Mouse (Mus musculus): ENCODE data around the gene Sufu. TPM values are rescaled to one million over a fixed set of nuclear protein-coding genes. Genes with fewer than 3 reads are reported as not detected.

The Sufu gene
- polyA plus RNA-seq, 1 experiment, result 0.73 TPM

DNA sequence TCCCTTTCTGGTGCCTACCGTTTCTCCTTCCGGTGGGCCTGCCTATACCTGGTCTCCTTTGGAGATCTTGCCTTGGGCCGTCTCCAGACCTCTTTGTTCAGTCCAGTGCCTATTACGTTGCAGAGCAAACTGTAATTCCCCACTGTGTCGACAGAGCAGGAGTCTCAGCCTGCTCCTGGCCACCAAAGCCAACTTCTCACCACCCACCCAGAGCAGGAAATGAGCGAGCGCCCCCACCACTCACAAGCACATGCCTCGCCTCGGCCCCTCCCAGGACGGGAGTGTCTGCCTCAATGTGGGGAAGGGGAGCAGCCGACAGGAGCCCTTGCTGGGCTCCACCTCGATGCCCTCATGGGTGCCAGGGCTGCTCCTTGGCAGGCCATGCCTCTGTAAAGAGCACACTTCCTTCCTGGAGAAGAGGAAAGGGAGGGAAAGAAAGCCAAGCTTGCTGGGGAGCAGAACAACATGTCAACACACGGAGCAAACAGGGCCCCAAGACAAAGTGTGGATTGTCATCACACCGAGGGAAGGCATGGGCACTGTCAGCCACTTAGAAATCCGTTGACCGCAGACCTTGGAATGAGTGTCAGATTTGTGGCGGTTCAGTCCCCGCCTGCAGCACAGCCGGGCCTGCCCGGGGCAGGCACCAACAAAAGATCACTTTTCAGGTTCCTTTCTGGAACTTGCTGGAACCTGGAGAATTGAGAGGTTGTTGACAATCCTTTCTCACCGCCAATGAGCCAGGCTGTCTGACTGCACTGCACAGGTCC is 82.8 kb downstream of the Sufu start:
- Histone ChIP-seq H3K4me1 (ENCODE audit: control insufficient read depth) (peaks cover 35% of the 10 kb centered on the region), H3K27me3 (ENCODE audit: control insufficient read depth) (no peaks in the 10 kb centered on the region), H3K9me3 (ENCODE audit: control insufficient read depth, low read length) (no peaks in the 10 kb centered on the region), H3K36me3 (ENCODE audit: control insufficient read depth) (peaks cover 27% of the 10 kb centered on the region), H3K4me3 (replicated peaks) (no peak overlapping the region)
- no peak for TF ChIP-seq TAL1 (IDR thresholded peaks at IDR 0.05; ENCODE audit: low read length)
- TF ChIP-seq GATA1 (IDR thresholded peaks at IDR 0.05; ENCODE audit: low read length), result no peak

DNA sequence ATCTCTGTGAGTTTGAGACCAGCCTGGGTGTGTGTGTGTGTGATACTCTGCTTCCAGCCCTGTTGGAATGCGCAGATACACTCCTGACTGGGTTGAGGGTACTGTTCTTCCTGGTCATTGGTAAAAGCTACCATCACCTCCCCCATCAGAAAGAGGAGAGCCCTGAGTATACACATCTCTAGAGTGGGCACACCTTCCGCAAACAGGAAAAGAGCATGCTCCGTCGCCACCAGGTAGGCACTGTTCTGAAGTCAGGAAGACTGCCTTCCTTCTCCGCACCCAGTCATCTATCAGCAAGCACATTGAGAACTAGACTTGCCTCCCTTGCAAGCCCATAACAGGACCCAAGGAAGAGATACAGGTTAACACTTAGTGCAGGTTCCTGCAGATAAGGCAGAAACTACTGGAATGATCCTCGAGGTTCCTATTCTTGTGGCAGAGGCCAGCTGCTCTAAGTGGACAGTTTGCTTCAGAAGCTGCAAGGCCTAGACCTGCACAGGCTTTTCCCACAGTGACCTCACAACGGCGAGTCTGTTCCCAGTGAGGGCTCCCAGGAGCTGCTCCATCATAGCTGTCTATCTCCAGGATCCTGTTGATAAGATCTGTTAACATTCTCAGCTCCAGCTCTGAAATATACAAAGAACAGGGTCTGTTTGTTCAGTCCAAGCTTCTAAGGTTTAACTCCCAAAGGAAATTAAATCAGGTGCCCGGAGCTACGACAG is 84.1 kb downstream of the Sufu start:
- no peak overlapping the region for H3K4me3 ChIP-seq (replicated peaks)
- H3K36me3 ChIP-seq (ENCODE audit: control insufficient read depth), result peaks cover 21% of the 10 kb centered on the region
- no peaks in the 10 kb centered on the region for H3K9me3 ChIP-seq (ENCODE audit: control insufficient read depth, low read length)
- no peaks in the 10 kb centered on the region for H3K27me3 ChIP-seq (ENCODE audit: control insufficient read depth)
- no peak for TF ChIP-seq TAL1 (IDR thresholded peaks at IDR 0.05; ENCODE audit: low read length)
- peaks cover 48% of the 10 kb centered on the region for H3K4me1 ChIP-seq (ENCODE audit: control insufficient read depth)

GRCm38 (mm10) chr19:46481352-46481751 is 84.7 kb downstream of the Sufu start:
- peaks cover 22% of the 10 kb centered on the region for H3K36me3 ChIP-seq (ENCODE audit: control insufficient read depth)
- H3K9me3 ChIP-seq (ENCODE audit: control insufficient read depth, low read length), result no peaks in the 10 kb centered on the region
- no peak overlapping the region for H3K4me3 ChIP-seq (replicated peaks)
- TF ChIP-seq GATA1 (IDR thresholded peaks at IDR 0.05; ENCODE audit: low read length), result no peak
- no peak for TF ChIP-seq TAL1 (IDR thresholded peaks at IDR 0.05; ENCODE audit: low read length)
- H3K27me3 ChIP-seq (ENCODE audit: control insufficient read depth), result no peaks in the 10 kb centered on the region
- peaks cover 54% of the 10 kb centered on the region for H3K4me1 ChIP-seq (ENCODE audit: control insufficient read depth)

GRCm38 (mm10) chr19:46481756-46482155 is 85.1 kb downstream of the Sufu start:
- H3K4me3 ChIP-seq (replicated peaks), result no peak overlapping the region
- H3K36me3 ChIP-seq (ENCODE audit: control insufficient read depth), result peaks cover 22% of the 10 kb centered on the region
- TF ChIP-seq GATA1 (IDR thresholded peaks at IDR 0.05; ENCODE audit: low read length) (no peak), TAL1 (IDR thresholded peaks at IDR 0.05; ENCODE audit: low read length) (no peak)
- peaks cover 58% of the 10 kb centered on the region for H3K4me1 ChIP-seq (ENCODE audit: control insufficient read depth)
- H3K27me3 ChIP-seq (ENCODE audit: control insufficient read depth), result no peaks in the 10 kb centered on the region
- H3K9me3 ChIP-seq (ENCODE audit: control insufficient read depth, low read length), result no peaks in the 10 kb centered on the region

GRCm38 (mm10) chr19:46482896-46483516 is 86.3 kb downstream of the Sufu start:
- no peak for TF ChIP-seq TAL1 (IDR thresholded peaks at IDR 0.05; ENCODE audit: low read length)
- no peak for TF ChIP-seq GATA1 (IDR thresholded peaks at IDR 0.05; ENCODE audit: low read length)
- no peaks in the 10 kb centered on the region for H3K27me3 ChIP-seq (ENCODE audit: control insufficient read depth)
- peaks cover 59% of the 10 kb centered on the region for H3K4me1 ChIP-seq (ENCODE audit: control insufficient read depth)
- peaks cover 19% of the 10 kb centered on the region for H3K36me3 ChIP-seq (ENCODE audit: control insufficient read depth)
- no peak overlapping the region for H3K4me3 ChIP-seq (replicated peaks)
- no peaks in the 10 kb centered on the region for H3K9me3 ChIP-seq (ENCODE audit: control insufficient read depth, low read length)

DNA sequence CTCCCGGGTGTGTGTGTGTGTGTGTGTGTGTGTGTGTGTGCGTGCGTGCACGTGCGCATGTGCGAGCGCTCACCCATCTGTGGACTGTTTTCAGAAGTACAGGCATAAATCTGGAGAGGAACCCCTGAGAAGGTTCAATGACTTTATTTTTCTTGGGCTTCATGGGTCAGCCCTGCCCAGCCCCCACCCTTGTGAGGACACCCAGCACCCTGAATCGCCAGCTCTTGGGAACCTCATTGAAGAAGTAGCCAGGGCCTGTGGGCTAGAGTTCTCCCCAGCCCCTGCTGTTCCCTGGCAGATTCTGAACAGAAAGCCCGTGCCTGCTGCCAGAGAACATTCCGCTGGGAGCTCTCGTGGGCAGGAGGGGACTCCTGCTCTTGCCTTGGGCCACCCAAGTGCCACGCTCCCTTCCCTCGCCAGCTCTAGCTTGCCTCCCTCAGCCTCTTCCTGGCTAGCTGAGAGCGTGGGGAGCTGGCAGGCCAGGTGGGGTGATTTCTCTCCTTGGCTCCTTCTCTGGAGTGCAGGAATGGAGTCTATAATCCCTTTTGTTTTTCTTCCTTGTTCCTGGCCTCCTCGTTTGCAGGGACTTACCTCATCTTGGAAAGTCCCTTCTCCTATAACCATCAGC is 87.1 kb downstream of the Sufu start:
- no peaks in the 10 kb centered on the region for H3K9me3 ChIP-seq (ENCODE audit: control insufficient read depth, low read length)
- H3K4me1 ChIP-seq (ENCODE audit: control insufficient read depth), result peaks cover 51% of the 10 kb centered on the region
- H3K36me3 ChIP-seq (ENCODE audit: control insufficient read depth), result peaks cover 14% of the 10 kb centered on the region
- H3K27me3 ChIP-seq (ENCODE audit: control insufficient read depth), result no peaks in the 10 kb centered on the region
- TF ChIP-seq GATA1 (IDR thresholded peaks at IDR 0.05; ENCODE audit: low read length) (no peak), TAL1 (IDR thresholded peaks at IDR 0.05; ENCODE audit: low read length) (no peak)
- H3K4me3 ChIP-seq (replicated peaks), result no peak overlapping the region

DNA sequence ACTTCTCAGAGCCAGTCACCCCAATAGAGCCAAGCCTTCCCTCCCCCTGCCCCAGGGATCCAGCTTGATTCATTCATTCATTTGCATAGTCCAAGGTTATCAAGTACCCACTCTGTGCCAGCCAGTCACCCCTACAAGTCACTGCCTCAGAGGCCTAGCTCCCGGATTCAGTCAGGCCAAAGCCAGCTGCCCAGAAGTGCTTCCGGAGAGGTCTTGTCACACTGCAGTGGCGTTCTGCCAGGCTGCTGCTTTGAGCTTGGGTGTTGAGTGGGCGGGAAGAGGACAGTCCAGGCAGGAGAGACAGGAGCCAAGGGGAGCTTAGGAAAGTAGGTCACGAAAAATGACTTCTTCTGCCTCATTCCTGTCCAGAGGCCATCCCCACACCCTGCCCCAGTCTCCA is 87.8 kb downstream of the Sufu start:
- no peaks in the 10 kb centered on the region for H3K9me3 ChIP-seq (ENCODE audit: control insufficient read depth, low read length)
- peaks cover 10% of the 10 kb centered on the region for H3K36me3 ChIP-seq (ENCODE audit: control insufficient read depth)
- peaks cover 44% of the 10 kb centered on the region for H3K4me1 ChIP-seq (ENCODE audit: control insufficient read depth)
- TF ChIP-seq GATA1 (IDR thresholded peaks at IDR 0.05; ENCODE audit: low read length), result no peak
- TF ChIP-seq TAL1 (IDR thresholded peaks at IDR 0.05; ENCODE audit: low read length), result no peak
- H3K27me3 ChIP-seq (ENCODE audit: control insufficient read depth), result no peaks in the 10 kb centered on the region
- no peak overlapping the region for H3K4me3 ChIP-seq (replicated peaks)

GRCm38 (mm10) chr19:46485847-46486246 is 89.2 kb downstream of the Sufu start:
- Histone ChIP-seq H3K9me3 (ENCODE audit: control insufficient read depth, low read length) (no peaks in the 10 kb centered on the region), H3K27me3 (ENCODE audit: control insufficient read depth) (no peaks in the 10 kb centered on the region), H3K4me3 (replicated peaks) (no peak overlapping the region), H3K4me1 (ENCODE audit: control insufficient read depth) (peaks cover 41% of the 10 kb centered on the region), H3K36me3 (ENCODE audit: control insufficient read depth) (peaks cover 5% of the 10 kb centered on the region)
- TF ChIP-seq GATA1 (IDR thresholded peaks at IDR 0.05; ENCODE audit: low read length) (no peak), TAL1 (IDR thresholded peaks at IDR 0.05; ENCODE audit: low read length) (no peak)

- Histone ChIP-seq H3K27me3 (ENCODE audit: control insufficient read depth) (no peaks in the 10 kb centered on the region), H3K4me1 (ENCODE audit: control insufficient read depth) (peaks cover 40% of the 10 kb centered on the region), H3K36me3 (ENCODE audit: control insufficient read depth) (peaks cover 5% of the 10 kb centered on the region), H3K9me3 (ENCODE audit: control insufficient read depth, low read length) (no peaks in the 10 kb centered on the region), H3K4me3 (replicated peaks) (no peak overlapping the region)
- TF ChIP-seq GATA1 (IDR thresholded peaks at IDR 0.05; ENCODE audit: low read length), result no peak
- no peak for TF ChIP-seq TAL1 (IDR thresholded peaks at IDR 0.05; ENCODE audit: low read length)
Measured at GRCm38 (mm10) chr19:46486709-46487108, 90.0 kb downstream of the Sufu start.

All from erythroblast, embryonic 14.5 days (primary cell).